Mouse (Mus musculus): ENCODE data around the gene Cables2. TPM values are rescaled to one million over a fixed set of nuclear protein-coding genes. Genes with fewer than 3 reads are reported as not detected.
"Not testable (repeated sequence)": the region's sequence is repeated elsewhere in the genome, so short reads cannot be mapped to it uniquely, and the experiment has no call there.

Gene Cables2
- total RNA-seq, 2 experiments from 2014 or later, result 9.3 to 9.8 TPM

- intact Hi-C loops (cut with DNase I), result loop anchor here (1.0 to 10.0 kb wide), 3 partner anchors 71 to 309 kb away; partner anchors contain the start of genes Mrgbp and Ogfr
- peak overlapping the region; percentile 63 for H3K27ac ChIP-seq
Measured at GRCm38 (mm10) chr2:180275836-180276235, 2.5 kb upstream of the Cables2 start.

GRCm38 (mm10) chr2:180274523-180274922, 1.2 kb upstream of the Cables2 start:
- Histone ChIP-seq H3K4me3 (no peak overlapping the region), H3K27ac (0 out of 2 replicates have a peak overlapping the region, but pooled peaks have one; percentile 86)
- DNase-seq, result no peak
- no peak for TF ChIP-seq CTCF (IDR thresholded peaks at IDR 0.05)
- intact Hi-C loops (cut with DNase I), result loop anchor here (10.0 kb wide), 2 partner anchors 160 to 310 kb away; partner anchors contain the start of genes Mrgbp and Ogfr

More at GRCm38 (mm10) chr2:180275836-180276235, 2.5 kb upstream of the Cables2 start:
- peak; percentile 90 for DNase-seq
- peak; percentile 99 for TF ChIP-seq CTCF (IDR thresholded peaks at IDR 0.05)
- H3K4me3 ChIP-seq, result peak overlapping the region; percentile 6

GRCm38 (mm10) chr2:180272884-180273321, 393 bp downstream of the Cables2 start:
- Histone ChIP-seq H3K27ac (peak overlapping the region; percentile 87), H3K4me3 (peak overlapping the region; percentile 93)
- DNase-seq, result no peak
- intact Hi-C loops (cut with DNase I), result loop anchor here (10.0 kb wide), 2 partner anchors 162 to 312 kb away; partner anchors contain the start of genes Mrgbp and Ogfr
- no peak for TF ChIP-seq CTCF (IDR thresholded peaks at IDR 0.05)

- peak overlapping the region; percentile 93 for H3K4me3 ChIP-seq
- no peak for TF ChIP-seq CTCF (IDR thresholded peaks at IDR 0.05)
- intact Hi-C loops (cut with DNase I), result loop anchor here (10.0 kb wide), 2 partner anchors 163 to 313 kb away; partner anchors contain the start of genes Mrgbp and Ogfr
Measured at GRCm38 (mm10) chr2:180271804-180272395, 1.4 kb downstream of the Cables2 start.

GRCm38 (mm10) chr2:180270537-180271255, 2.6 kb downstream of the Cables2 start:
- intact Hi-C loops (cut with DNase I), result loop anchor here (10.0 kb wide), 2 partner anchors 164 to 314 kb away; partner anchors contain the start of genes Mrgbp and Ogfr
- no peak for DNase-seq
- Histone ChIP-seq H3K4me3 (no peak overlapping the region), H3K27ac (no peak overlapping the region)
- TF ChIP-seq CTCF (IDR thresholded peaks at IDR 0.05), result no peak

More at GRCm38 (mm10) chr2:180271804-180272395, 1.4 kb downstream of the Cables2 start:
- no peak for DNase-seq
- no peak overlapping the region for H3K27ac ChIP-seq

GRCm38 (mm10) chr2:180269329-180269728, 4.0 kb downstream of the Cables2 start:
- DNase-seq, result no peak
- H3K27ac ChIP-seq, result no peak overlapping the region
- no peak overlapping the region for H3K4me3 ChIP-seq
- intact Hi-C loops (cut with DNase I), result no loop called here
- TF ChIP-seq CTCF (IDR thresholded peaks at IDR 0.05), result no peak

GRCm38 (mm10) chr2:180267955-180268354, 5.3 kb downstream of the Cables2 start:
- intact Hi-C loops (cut with DNase I), result no loop called here
- TF ChIP-seq CTCF (IDR thresholded peaks at IDR 0.05), result no peak
- Histone ChIP-seq H3K27ac (no peak overlapping the region), H3K4me3 (no peak overlapping the region)
- DNase-seq, result no peak

- Histone ChIP-seq H3K27ac (peak overlapping the region; percentile 82), H3K4me3 (peak overlapping the region; percentile 34)
- no peak for TF ChIP-seq CTCF (IDR thresholded peaks at IDR 0.05)
- DNase-seq, result no peak
- intact Hi-C loops (cut with DNase I), result no loop called here
Measured at GRCm38 (mm10) chr2:180262891-180263290, 10.4 kb downstream of the Cables2 start.

GRCm38 (mm10) chr2:180262441-180262840, 10.9 kb downstream of the Cables2 start:
- intact Hi-C loops (cut with DNase I), result no loop called here
- no peak for DNase-seq
- Histone ChIP-seq H3K4me3 (peak overlapping the region; percentile 65), H3K27ac (peak overlapping the region; percentile 82)
- TF ChIP-seq CTCF (IDR thresholded peaks at IDR 0.05), result no peak

GRCm38 (mm10) chr2:180261901-180262300, 11.4 kb downstream of the Cables2 start:
- Histone ChIP-seq H3K27ac (peak overlapping the region; percentile 82), H3K4me3 (peak overlapping the region; percentile 65)
- no peak for TF ChIP-seq CTCF (IDR thresholded peaks at IDR 0.05)
- no peak for DNase-seq
- intact Hi-C loops (cut with DNase I), result no loop called here

GRCm38 (mm10) chr2:180260610-180261480, 12.5 kb downstream of the Cables2 start:
- peak overlapping the region; percentile 82 for H3K27ac ChIP-seq
- H3K4me3 ChIP-seq, result peak overlapping the region; percentile 19
- no peak for TF ChIP-seq CTCF (IDR thresholded peaks at IDR 0.05)
- intact Hi-C loops (cut with DNase I), result no loop called here
- DNase-seq, result no peak

- H3K27ac ChIP-seq, H3K4me3 ChIP-seq, DNase-seq: not testable (repeated sequence)
- intact Hi-C loops (cut with DNase I), result loop anchor here (10.0 kb wide), 1 partner anchor 345 kb away; no protein-coding TSS in a partner anchor
Measured at GRCm38 (mm10) chr2:180259826-180260609, 13.3 kb downstream of the Cables2 start.

GRCm38 (mm10) chr2:180258951-180259484, 14.3 kb downstream of the Cables2 start:
- H3K4me3 ChIP-seq, DNase-seq, H3K27ac ChIP-seq: not testable (repeated sequence)
- intact Hi-C loops (cut with DNase I), result loop anchor here (10.0 kb wide), 1 partner anchor 344 kb away; no protein-coding TSS in a partner anchor
